Mouse (Mus musculus) cerebellum, adult 9-10 months (tissue): ENCODE measurements around the gene Scn5a.

Experiments used
- DNase-seq: peaks from one replicate; pipeline ENCODE4 v3.0.0; 2022

The Scn5a gene

GRCm38 (mm10) chr9:119503613-119504012, 75.2 kb downstream of the Scn5a start:
- no peak for DNase-seq

GRCm38 (mm10) chr9:119498885-119499284, 79.9 kb downstream of the Scn5a start:
- DNase-seq, result no peak

GRCm38 (mm10) chr9:119498247-119498607, 80.6 kb downstream of the Scn5a start:
- no peak for DNase-seq

DNA sequence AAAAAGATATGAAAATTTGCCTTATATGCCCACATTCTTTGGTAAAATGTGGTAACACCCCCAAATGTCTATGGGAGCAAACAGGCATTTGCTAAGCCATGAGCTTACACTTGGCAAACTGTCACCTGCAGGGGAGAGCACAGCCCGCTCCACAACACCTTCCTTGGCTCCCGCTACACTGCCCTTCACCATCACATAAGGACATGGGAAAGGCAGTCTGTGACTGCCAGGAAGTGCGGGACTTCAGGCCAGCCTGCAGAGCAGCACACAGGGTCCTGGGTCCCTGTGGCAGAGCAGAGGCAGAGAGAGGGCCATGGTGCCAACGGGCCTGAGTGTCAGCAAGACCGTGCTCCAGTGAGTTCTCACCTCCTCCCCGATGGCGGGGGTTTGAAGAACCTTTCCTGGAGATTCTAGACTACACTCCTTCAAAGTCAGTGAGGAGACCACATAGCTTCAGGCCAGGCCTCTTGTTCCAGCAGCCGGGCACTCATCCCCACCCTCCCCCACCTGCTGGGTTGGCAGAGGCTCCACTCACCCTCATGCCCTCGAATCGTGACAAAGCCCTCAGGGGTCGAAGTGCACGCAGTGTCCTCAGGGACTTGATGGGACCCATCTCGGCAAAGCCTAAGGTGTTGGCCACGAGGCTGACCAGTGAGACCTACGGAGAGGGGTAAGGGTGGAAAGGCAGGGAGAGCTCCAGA, 81.1 kb downstream of the Scn5a start:
- no peak for DNase-seq

DNA sequence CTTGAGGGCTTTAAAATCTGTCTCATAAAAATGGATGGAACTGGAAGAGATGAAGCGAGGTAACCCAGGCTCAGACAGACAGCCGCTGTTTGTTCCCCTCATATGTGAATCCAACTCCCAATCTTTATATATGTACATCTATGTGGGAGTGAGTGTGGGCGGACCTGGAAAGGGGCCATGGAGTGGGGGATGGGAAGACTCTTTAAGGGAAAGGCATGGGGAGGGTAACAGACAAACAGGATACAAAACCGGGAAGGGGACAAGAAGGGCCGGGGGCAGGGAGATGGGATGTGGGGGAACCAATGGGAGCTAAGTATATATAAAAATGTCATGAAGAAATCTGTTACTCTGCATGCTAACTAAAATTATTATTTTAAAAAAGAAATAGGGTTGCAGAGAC, 81.9 kb downstream of the Scn5a start:
- DNase-seq, result no peak

- no peak for DNase-seq
Observed at GRCm38 (mm10) chr9:119496354-119496753, 82.5 kb downstream of the Scn5a start.

DNA sequence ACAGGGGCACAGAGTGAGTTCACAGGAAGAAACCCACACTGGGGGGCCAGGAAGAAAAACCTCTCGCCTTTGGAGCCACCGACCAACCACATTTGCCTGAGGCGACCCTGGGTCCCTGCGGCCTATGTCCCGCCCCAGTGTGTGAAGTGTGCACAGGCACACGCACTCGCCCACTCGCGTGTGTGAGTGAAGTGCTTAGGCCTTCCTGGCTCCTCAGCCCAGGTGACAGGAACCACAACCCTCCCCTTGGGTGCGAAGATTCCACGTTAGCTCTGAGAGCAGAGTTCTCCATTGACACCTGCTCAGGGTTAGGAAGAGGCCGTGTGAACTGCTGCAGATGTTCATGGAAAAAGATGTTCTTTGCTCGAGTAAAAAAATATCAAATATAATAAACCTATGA, 93.9 kb downstream of the Scn5a start:
- DNase-seq, result no peak

GRCm38 (mm10) chr9:119484420-119484819, 94.4 kb downstream of the Scn5a start:
- no peak for DNase-seq

DNA sequence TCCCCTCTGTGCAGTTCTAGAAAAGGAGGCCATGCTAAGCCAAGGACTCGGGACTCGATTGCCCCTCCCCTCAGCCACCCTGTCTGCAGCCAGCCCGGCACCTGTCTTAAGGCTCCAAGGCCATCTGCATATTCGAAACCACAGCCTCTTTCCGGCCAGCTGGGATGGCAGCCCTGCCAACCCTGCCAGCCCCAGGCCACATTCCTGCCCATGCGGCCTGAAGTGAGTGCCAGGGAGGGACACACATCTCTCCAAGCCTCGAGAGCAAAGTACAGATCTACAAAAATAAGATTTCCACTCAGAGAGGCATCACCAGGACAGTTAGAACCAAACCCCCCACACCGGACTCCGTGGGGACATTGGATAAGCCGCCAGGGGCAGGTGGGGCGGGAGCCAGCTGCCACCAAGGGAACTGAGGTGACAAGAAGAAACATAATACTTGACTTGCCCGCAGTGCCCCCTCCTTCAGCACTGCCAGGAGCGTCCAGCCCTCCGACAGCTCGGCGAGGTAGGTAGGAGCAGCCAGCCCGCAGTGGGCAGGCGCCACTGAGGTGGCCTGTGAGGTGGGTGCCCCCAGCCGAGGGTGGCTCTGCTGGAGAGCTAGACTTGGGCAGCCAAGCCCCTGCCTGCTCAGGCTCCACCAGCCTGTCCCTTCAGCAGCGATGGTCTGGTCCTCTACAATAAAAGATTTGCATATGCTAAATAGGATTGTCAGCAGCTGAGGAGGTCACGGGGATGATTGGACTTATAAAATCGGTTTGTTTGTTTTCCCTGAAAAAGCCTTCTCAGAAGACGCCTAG, 95.1 kb downstream of the Scn5a start:
- DNase-seq, result peak; percentile 22

DNA sequence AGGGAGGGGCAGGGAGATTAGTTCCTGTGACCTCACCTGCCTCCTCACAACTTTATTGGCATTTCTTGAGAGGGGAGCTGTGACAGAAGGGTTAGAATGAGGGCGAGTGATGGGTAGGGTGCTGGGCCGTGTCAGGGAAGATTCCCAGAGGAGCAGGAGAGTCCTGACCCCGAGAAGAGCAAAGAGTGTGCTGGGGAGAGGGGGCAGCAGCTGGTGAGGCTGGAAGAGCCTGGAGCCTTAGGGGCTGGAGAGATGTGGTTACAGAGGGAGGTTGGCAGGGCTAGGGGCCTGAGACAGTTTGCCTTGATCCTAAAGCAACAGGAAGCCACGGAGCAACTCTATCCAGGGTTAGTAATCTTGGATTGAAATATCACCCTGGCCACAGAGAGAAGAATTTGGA, 97.2 kb downstream of the Scn5a start:
- no peak for DNase-seq

DNA sequence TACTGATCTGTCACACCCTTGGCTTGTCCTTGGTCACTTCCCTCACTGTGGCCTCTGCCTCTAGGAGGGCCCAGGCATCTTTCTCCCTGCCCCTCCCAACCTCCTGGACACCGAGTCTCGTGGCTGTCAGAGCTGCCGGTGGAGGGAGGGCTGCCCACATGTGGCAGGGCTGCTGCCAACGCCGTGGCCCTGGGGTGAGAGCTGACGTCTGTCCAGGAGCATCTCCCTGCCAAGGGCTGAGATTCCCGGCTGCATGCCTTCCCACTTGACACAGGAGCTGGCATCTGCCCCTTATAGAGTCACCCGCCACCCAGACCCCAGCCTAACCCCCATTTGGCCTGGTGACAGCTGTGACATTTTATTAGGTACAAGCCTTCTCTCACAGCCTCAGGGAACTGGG, 99.5 kb downstream of the Scn5a start:
- no peak for DNase-seq

GRCm38 (mm10) chr9:119478345-119478744, 100.5 kb downstream of the Scn5a start:
- DNase-seq, result no peak

DNA sequence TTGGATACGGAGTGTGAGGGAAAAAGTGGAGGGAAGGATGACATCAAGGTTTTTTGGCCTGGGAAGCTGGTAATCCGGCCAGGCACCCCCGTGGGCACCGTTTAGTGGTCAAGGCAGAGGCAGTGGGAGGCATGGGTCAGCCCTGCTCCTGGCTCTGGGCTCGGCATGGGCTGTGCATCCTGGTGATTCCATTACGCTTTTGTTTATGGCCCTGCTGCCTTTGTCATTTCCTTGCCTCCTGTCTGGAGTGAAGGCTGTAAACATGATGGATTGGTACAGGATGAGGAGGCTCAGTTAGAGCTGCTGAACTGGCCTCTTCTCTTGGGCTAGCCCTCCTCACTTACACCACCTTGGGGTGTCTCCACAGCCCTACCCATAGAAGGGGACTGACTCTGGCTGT, 101.1 kb downstream of the Scn5a start:
- no peak for DNase-seq

GRCm38 (mm10) chr9:119474717-119475611, 103.9 kb downstream of the Scn5a start:
- DNase-seq, result no peak

GRCm38 (mm10) chr9:119473608-119474164, 105.1 kb downstream of the Scn5a start:
- DNase-seq, result no peak

GRCm38 (mm10) chr9:119473011-119473410, 105.8 kb downstream of the Scn5a start:
- no peak for DNase-seq

DNA sequence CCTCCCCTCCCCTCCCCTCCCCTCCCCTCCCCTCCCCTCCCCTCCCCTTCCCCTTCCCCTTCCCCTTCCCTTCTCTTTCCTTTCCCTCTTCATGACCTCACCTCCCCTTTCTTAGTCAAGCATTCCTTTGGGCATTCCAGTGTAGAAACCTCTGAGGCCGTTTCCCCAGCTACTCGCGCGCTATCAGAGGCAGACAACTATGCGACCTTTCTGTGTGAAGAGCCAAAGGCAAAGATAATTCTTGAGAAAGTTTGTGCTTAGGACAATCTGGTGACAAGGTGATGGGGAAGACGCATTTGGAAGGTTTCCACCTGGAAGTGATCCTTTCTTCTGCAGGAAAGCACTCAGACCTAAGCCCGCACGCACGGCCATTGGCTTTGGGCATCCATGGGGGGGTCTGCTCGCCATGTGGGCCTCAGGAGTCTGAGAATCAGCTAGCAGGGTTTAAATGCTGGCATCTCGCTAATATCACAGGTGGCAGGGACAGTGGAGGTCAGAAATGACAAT, 106.4 kb downstream of the Scn5a start:
- no peak for DNase-seq

DNA sequence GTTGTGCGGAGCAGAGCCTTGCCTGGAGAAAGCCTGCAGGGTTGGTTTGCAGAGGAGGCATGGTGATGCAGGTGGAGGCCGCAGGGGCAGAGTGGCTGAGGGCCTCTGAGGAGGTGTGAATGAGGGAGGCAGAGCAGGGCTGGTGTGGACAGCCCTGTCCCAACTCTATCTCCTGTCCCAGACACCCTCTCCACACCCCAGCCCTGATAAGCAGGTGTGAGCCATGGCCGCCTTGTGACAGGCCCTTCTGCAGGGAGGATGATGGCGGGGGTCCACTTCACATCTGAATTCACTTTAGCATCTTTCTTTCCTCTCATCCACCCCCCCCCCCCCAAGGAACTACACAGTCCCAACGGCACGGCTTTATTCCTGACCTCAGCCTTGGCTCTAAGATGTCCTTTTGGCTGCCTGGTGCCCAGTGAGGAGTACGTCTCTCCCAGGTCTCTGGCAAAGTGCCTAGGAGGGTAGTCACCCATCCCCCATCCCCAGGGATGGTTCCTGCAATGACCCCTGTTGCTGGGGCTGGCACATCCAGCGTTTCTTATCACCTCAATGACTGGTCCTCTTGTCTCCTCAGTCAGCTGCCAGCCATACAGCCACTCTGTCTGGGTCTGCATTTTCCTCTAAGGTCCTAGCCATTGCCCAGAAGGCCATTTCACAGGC, 109.0 kb downstream of the Scn5a start:
- DNase-seq, result no peak

GRCm38 (mm10) chr9:119465595-119465994, 113.2 kb downstream of the Scn5a start:
- no peak for DNase-seq

- no peak for DNase-seq
Observed at GRCm38 (mm10) chr9:119465056-119465455, 113.8 kb downstream of the Scn5a start.

- DNase-seq, result peak; percentile 61
Observed at GRCm38 (mm10) chr9:119460410-119460809, 118.4 kb downstream of the Scn5a start.

DNA sequence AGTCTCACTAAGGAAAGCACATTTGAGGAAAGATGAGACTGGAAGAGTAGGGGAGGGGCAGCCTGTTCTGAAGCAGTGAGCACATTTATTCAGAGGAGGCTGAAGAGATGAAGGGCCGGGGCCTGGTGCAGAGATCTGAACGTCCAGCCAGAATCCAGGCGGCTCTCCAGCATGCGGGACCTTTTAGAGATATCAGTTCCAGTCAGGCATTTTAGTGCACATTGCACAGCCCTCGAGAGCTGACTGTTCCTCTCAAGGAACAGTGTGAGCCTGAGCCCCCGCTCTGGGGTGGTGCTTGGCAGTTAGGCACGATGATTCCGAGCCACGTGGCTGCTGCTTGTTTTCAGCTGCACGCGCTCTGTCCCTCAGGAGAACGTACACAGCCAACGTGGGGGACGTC, 121.7 kb downstream of the Scn5a start:
- DNase-seq, result no peak
